In genomic region chr12:32059135-32059534, GRCm38 (mm10) we compare ENCODE assay signal across 10 mouse cellular contexts. TPM values are rescaled to one million over a fixed set of nuclear protein-coding genes. Genes with fewer than 3 reads are reported as not detected.
A peak's percentile ranks its signal among the peaks of the same experiment; 100 is the strongest.
DNase-seq lines count a peak whose midpoint lies in the region; ATAC-seq and TF ChIP-seq lines count a peak whose summit lies in the region.
"Had no signal": no experiment of that assay in that cellular context is flagged by ENCODE, and none has a peak within 500 bp of the region (broad histone marks: within the 10 kb centered on the region; RNA-seq: fewer than 3 reads in every experiment).

No protein-coding gene starts in this region.

- no peak for TF ChIP-seq EP300 in liver, embryonic 14.5 days (IDR thresholded peaks at IDR 0.05; ENCODE audit: low read depth)

- DNase-seq in liver, embryonic 11.5 days (ENCODE audit: low spot score): no peak
- no peak for DNase-seq in liver
- DNase-seq in liver, embryonic 14.5 days (ENCODE audit: low read depth in 3 of 3, low spot score in 3 of 3): no peak
- DNase-seq in cerebellum, adult 8-10 months: no peak
- no peak for DNase-seq in lung, postnatal 25 days (ENCODE audit: low spot score)
- no peak for DNase-seq in thymus, postnatal 4 days
- DNase-seq: heart, adult 2 months; lung, postnatal 14 days had no signal

- H3K4me2 ChIP-seq in liver, embryonic 11.5 days: peak overlapping the region; percentile 66
- peak overlapping the region; percentile 71 for H3K4me2 ChIP-seq in forebrain, embryonic 13.5 days
- H3K4me2 ChIP-seq in liver, embryonic 14.5 days (ENCODE audit: low read depth): peak overlapping the region; percentile 98
- peak overlapping the region; percentile 93 for H3K4me2 ChIP-seq in stomach, embryonic 14.5 days (replicated peaks; ENCODE audit: low read depth, low read length)

- no peak for TF ChIP-seq CTCF in liver, embryonic 14.5 days (IDR thresholded peaks at IDR 0.05; ENCODE audit: low read depth)

- no peaks in the 10 kb centered on the region for H3K9me3 ChIP-seq in liver, embryonic 11.5 days (ENCODE audit: control insufficient read depth, low read length)
- H3K9me3 ChIP-seq in forebrain, embryonic 13.5 days (replicated peaks): no peaks in the 10 kb centered on the region
- H3K9me3 ChIP-seq in liver, embryonic 14.5 days (ENCODE audit: control insufficient read depth, low read length): no peaks in the 10 kb centered on the region
- H3K9me3 ChIP-seq in stomach, embryonic 14.5 days (ENCODE audit: control insufficient read depth, low read depth, low read length): no peaks in the 10 kb centered on the region

- no peaks in the 10 kb centered on the region for H3K27me3 ChIP-seq in liver, embryonic 11.5 days (replicated peaks; ENCODE audit: control insufficient read depth, insufficient read depth, low read length)
- H3K27me3 ChIP-seq in forebrain, embryonic 13.5 days: no peaks in the 10 kb centered on the region
- H3K27me3 ChIP-seq in liver, embryonic 14.5 days (ENCODE audit: control insufficient read depth, insufficient read depth, low read length): no peaks in the 10 kb centered on the region
- no peaks in the 10 kb centered on the region for H3K27me3 ChIP-seq in stomach, embryonic 14.5 days (ENCODE audit: control insufficient read depth, insufficient read depth, low read length)

- H3K36me3 ChIP-seq in liver, embryonic 11.5 days (ENCODE audit: control insufficient read depth, insufficient read depth, low read length): no peaks in the 10 kb centered on the region
- 0 out of 2 replicates have a peak, but pooled peaks cover 4% of the 10 kb centered on the region for H3K36me3 ChIP-seq in forebrain, embryonic 13.5 days (ENCODE audit: poor library complexity, severe bottlenecking)
- peaks cover 19% of the 10 kb centered on the region for H3K36me3 ChIP-seq in liver, embryonic 14.5 days (replicated peaks; ENCODE audit: control insufficient read depth, insufficient read depth, low read depth)
- no peaks in the 10 kb centered on the region for H3K36me3 ChIP-seq in stomach, embryonic 14.5 days (ENCODE audit: control insufficient read depth, insufficient read depth, low read length)

- peaks cover 49% of the 10 kb centered on the region for H3K4me1 ChIP-seq in liver, embryonic 11.5 days (replicated peaks; ENCODE audit: control insufficient read depth, insufficient read depth, low read length)
- peaks cover 38% of the 10 kb centered on the region for H3K4me1 ChIP-seq in forebrain, embryonic 13.5 days
- peaks cover 46 to 48% of the 10 kb centered on the region in 2 experiments for H3K4me1 ChIP-seq in liver, embryonic 14.5 days (replicated peaks; ENCODE audit: control insufficient read depth in 2 of 2, insufficient read depth in 2 of 2, low read length in 1 of 2)
- H3K4me1 ChIP-seq in stomach, embryonic 14.5 days (ENCODE audit: control insufficient read depth, insufficient read depth, low read length): 0 out of 2 replicates have a peak, but pooled peaks cover 11% of the 10 kb centered on the region

- peak overlapping the region; percentile 100 for H3K9ac ChIP-seq in liver, embryonic 11.5 days (ENCODE audit: low read depth, low read length)
- peak overlapping the region; percentile 97 for H3K9ac ChIP-seq in forebrain, embryonic 13.5 days
- H3K9ac ChIP-seq in liver, embryonic 14.5 days (replicated peaks): peak overlapping the region; percentile 99
- no peak overlapping the region for H3K9ac ChIP-seq in stomach, embryonic 14.5 days (replicated peaks; ENCODE audit: low read depth, low read length)

- no peak for ATAC-seq in liver, embryonic 11.5 days (replicated peaks; ENCODE audit: low FRiP score)
- no peak for ATAC-seq in forebrain, embryonic 13.5 days
- no peak for ATAC-seq in liver, embryonic 14.5 days (ENCODE audit: insufficient read depth)
- no peak for ATAC-seq in stomach, embryonic 14.5 days (ENCODE audit: insufficient number of reproducible peaks, insufficient read depth, low FRiP score, low read depth)

- peak overlapping the region; percentile 95 for H3K4me3 ChIP-seq in liver, embryonic 11.5 days (ENCODE audit: low read depth, low read length)
- H3K4me3 ChIP-seq in forebrain, embryonic 13.5 days: peak overlapping the region; percentile 84
- peak overlapping the region; percentile 83 to 91 for H3K4me3 ChIP-seq in liver, embryonic 14.5 days (ENCODE audit: insufficient read depth in 1 of 2, low read depth in 2 of 2, low read length in 2 of 2)
- no peak overlapping the region; the same call in 1 of the 2 replicates for H3K4me3 ChIP-seq in stomach, embryonic 14.5 days (ENCODE audit: low read depth, low read length)
- H3K4me3 ChIP-seq: heart, adult 2 months had no signal

- peak overlapping the region; percentile 97; the same call in 1 of the 2 replicates for H3K27ac ChIP-seq in liver, embryonic 11.5 days (ENCODE audit: low read depth, low read length)
- peak overlapping the region; percentile 78 for H3K27ac ChIP-seq in forebrain, embryonic 13.5 days
- H3K27ac ChIP-seq in liver, embryonic 14.5 days: peak overlapping the region; percentile 94
- no peak overlapping the region for H3K27ac ChIP-seq in stomach, embryonic 14.5 days (ENCODE audit: low read length)
- H3K27ac ChIP-seq: heart, adult 2 months had no signal

- WGBS in liver, embryonic 11.5 days: 53% methylated on average over 2 of the region's 2 CpGs
- WGBS in forebrain, embryonic 13.5 days: 23% methylated on average over 2 of the region's 2 CpGs
- 36% methylated on average over 2 of the region's 2 CpGs for WGBS in liver, embryonic 14.5 days (ENCODE audit: insufficient replicate concordance)
- WGBS in stomach, embryonic 14.5 days: 81% methylated on average over 2 of the region's 2 CpGs

RNA-seq across cellular contexts. Expression of gene Prkar2b, which starts 2.0 kb away (rescaled TPM):
- 103 and 123 TPM in 2 replicates for polyA plus RNA-seq in liver, embryonic 11.5 days (2014; fragmentation: Nextera tagmentation; extraction: Ambion mirVana)
- 65.4 and 70.5 TPM in 2 replicates for polyA plus RNA-seq in forebrain, embryonic 13.5 days (2015; fragmentation: Nextera tagmentation; extraction: Ambion mirVana)
- polyA plus RNA-seq in liver, embryonic 14.5 days (2012; rRNA removed): 26.3 and 41.3 TPM in 2 replicates
- 89.6 and 101 TPM in 2 replicates for polyA plus RNA-seq in liver, embryonic 14.5 days (2014; fragmentation: Nextera tagmentation; extraction: Ambion mirVana)
- 34.0 and 38.7 TPM in 2 replicates for polyA plus RNA-seq in stomach, embryonic 14.5 days (2014; fragmentation: Nextera tagmentation; extraction: Ambion mirVana)
